Mouse (Mus musculus): Measurements from ENCODE around the gene Zdhhc7.

Gene Zdhhc7

DNA sequence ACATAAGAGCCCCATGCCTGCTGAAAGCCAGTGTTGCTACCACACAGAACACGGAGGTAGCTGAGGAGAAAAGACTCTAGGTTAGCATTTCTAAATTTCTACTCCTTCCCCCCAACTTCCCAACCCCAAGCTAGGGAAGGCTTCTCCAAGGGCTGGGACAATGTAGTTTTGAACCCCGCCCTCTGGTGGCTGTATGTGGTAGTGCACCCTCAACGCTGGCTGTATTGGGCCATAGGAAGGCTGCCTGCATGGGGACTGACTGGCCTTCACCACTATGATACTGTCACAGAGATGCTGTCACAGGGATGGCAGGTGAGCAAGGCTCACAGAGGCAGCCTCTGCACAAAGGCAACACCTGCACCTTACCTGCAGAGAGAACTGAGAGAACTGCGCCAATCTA is 29.6 kb downstream of the Zdhhc7 start:
- DNase-seq (ENCODE audit: low spot score in 2 of 2), result peak in 1 of 2 experiments; percentile 89

DNA sequence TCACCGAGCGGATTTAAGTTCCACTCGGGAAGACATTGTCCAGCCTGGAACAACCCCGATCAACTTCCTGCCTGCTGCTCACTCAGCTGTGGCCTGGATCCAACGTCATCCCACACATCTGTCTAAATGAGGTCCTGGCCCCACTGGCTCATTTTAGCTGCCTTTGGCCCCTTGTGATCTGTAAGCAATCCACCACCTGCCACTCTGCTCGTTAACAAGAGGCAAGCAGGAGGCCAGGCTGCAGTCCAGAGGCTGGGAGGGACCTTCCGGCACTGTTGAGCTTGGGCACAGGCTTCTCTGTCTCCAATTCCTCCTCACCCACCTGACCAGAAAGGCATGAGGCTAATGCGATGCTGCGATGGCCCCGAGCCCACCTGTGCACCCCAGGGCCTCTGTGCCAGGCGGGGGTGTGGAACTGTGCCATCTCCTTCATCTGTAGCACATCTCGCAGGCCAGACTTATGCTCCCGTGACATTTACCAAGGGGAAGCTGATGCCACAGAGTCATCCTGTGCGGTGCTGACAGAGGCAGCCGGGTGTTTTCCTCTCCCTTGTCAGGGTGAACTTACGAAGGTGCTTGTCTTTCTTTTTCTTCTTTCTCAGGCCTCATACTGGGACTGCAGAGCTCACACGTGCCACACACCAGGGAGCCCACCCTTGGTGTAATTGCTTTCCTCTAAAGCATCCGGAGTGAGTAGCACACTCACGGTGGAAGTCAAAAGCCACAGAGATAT is 33.2 kb downstream of the Zdhhc7 start:
- no peak for DNase-seq (ENCODE audit: low spot score in 2 of 2)

DNA sequence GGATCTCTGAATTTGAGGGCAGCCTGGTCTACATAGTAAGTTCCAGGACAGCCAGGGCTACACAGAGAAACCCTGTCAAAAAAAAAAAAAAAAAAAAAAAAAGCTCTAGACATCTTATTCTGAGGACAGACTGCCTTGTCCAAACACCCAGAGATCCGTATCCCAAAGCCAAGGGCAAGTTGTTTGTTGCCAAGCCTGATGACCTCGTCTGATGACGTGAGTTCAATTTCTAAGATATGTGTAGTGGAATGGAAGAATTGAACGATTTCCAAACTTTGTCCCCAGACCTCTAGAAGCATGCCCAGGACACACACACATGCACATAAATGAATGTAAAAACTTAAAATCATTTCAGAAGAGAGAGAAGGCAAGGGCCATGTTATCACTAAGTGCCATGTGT is 35.1 kb downstream of the Zdhhc7 start:
- no peak for DNase-seq (ENCODE audit: low spot score in 2 of 2)

DNA sequence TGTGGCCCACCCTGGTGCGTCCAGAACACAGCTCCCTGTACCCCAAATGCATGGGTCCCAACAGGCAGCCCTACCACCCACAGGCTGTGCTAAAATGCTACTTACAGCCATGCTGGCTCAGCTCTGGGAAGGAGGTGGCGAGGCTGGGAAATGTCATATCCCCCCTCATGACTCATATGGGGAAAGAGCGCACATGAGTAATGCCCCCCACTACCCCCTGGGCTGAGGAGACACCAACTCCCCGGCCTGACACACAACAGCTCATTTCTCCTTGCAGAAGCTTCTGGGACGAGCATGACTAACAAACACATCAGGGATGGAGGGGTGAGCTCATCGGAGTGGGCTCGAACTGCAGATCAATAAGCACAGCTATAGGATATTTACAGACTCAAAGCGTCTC is 35.7 kb downstream of the Zdhhc7 start:
- no peak for DNase-seq (ENCODE audit: low spot score in 2 of 2)

DNA sequence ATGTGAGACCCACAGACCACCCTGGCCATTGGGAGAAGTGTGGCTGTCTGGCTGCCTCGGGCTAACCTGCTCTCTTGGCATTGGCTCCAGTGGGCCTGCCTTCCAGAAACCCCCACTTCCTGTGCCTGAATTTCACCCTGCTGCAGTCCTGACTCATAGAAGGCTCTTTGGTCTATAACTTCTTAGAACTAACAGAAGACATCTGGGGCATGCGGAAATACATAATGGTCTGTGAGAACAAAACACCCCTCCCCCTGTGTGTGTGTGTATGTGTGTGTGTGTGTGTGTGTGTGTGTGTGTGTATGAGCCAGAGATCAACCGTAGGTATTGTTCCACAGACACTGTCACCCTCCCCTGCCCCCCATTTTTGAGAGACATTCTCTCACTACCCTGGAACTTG is 38.0 kb downstream of the Zdhhc7 start:
- no peak for DNase-seq (ENCODE audit: low spot score in 2 of 2)

DNA sequence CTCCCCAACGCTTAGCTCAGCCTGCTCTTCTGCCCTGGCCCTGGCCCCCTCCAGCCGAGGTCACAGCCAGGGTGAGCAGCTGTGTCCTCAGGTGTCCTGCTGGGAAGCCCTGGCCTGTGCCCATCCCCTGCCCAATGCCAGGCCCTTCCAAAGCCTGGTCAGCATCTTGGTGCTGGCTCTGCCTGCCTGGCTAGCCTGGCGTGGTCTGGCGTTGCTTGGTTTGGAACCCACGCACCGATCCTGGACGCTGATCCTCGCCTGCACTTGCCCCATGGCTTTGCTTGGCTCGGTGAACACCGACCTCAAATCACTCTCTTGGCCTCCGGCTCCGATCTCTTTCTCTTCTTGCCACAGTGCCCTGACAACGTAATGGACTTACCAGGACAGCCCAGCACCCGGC is 38.5 kb downstream of the Zdhhc7 start:
- no peak for DNase-seq (ENCODE audit: low spot score in 2 of 2)

DNA sequence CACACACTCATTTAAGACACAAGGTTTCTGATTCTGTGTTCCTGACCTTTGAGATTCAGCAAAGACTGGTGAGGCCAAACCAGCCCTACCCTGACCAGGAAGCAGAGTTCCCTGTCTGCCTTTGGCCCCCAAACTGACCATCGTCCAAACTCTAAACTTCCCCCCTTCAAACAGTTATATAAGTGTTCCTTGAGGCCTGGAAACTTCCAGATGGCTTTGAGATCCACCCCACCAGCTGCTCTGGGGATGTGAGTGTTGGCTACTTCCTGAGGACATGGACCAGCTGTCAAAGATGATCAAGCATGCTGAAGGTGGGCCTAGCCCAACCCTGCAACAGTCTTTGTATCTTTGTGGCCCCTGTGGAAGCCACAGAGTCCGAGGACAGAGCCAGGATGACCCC is 44.2 kb downstream of the Zdhhc7 start:
- no peak for DNase-seq (ENCODE audit: low spot score in 2 of 2)

DNA sequence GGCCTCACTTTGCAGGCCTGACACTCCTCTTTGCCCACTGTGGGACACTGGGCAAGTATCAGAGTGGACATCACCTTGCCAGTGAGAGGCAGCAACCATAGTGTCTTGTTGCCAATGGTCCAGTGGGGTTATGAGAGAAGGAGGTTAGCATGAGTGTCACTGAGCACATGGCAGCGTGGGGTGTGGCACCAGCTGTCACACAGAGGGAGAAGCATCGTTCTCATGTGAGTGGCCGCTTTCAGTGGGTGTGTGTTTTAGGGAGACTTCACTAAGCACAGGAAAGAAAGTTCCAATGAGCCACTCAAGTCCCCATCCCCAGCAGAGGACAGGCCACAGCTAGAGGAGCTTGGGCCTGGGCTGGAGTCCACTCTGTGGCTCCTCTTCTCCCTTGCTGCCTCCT is 46.4 kb downstream of the Zdhhc7 start:
- no peak for DNase-seq (ENCODE audit: low spot score in 2 of 2)

DNA sequence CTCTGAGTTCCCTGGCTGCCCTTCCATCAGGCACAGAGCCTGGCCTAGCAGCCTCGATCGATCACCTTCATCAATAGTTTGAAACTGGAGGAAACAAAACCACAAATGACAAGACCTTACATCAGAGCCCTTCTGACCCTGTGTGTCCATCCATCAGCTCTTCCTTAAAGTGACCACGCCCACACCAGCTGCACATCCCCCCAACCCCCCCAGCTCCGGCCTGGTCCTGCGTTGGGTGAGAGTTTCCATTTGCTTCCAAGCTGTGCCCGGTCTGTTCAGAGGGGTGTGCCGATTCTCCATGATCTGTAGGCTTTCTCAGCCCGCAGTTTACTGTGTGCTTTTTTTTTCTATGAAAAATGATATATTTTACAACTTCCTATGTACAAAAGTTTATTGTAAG is 49.0 kb downstream of the Zdhhc7 start:
- no peak for DNase-seq (ENCODE audit: low spot score in 2 of 2)

DNA sequence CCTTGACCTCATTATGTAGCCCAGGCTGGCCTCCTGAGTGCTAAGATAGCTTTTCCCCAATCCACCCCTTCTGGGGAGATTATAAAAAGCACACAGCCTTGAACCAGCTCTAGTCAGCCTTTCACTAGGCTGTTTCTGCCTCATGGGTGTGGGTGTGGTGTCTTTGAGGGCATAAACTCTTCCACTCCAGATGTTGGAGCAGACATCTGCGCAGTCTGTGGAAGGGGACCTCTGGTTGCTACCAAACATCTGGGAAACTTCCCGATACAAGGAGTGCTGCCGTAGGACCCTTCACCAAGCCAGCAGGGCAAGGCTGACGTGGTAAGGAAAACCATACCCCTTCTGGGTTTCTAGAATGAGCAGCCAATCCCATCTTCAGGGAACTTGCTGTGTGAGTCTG is 49.4 kb downstream of the Zdhhc7 start:
- DNase-seq (ENCODE audit: low spot score in 2 of 2), result no peak

DNA sequence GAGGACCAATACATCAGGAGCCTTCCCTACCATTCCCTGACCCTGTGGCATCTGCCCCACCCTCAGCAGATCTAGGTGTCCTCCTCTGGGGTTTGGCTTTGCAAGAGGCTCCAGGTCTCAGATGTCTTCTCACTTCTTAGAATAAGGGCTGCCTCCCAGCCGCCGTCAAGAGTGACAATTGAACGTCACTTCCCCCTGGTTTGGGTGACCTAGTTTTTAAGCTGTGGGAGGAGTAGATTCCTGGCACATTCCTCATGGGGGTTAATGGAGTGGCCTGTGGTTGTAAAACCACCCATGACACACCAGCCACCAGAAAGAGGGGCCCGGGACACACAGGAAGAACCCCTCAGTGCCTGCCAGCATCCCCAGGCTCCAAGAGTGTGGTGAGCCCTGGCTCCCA is 50.3 kb downstream of the Zdhhc7 start:
- no peak for DNase-seq (ENCODE audit: low spot score in 2 of 2)

DNA sequence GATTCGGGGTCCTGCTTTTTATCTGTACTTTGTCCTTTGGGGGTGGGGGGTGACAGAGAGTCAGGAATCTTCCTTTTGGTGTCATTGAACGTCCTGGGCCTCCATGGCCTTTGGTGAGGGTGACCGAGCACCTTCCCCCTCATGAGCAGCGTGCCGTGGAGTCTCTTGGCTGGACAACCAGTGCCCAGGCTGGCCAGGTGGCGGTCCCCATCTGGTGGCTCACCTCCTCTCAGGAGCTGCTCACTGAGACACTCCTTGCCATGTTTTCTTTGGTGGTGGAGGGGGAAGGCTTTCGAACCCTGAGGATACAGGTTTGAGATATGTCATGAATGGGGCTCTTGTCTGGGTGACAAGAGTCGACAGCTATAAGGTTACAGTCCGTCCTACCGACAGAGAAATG is 50.9 kb downstream of the Zdhhc7 start:
- DNase-seq (ENCODE audit: low spot score in 2 of 2), result no peak

DNA sequence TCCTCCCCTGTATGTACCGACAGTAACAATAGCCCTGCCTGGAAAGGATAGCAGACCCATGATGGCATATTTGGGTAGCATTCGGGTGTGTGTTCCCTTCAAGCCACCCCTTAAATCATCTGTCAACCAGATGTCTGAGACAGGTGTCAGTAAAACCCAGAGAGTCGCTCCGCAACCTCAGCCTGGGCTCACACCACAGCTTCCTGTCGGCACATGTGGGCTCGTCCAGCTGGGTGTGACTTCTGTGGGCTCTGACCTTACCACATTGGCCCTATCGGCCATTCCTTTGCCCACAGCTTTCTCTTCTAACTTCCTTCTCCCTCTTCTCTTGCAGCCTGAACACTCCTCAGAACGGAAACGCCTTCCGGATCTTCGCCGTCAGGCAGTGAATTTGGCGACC is 51.3 kb downstream of the Zdhhc7 start:
- DNase-seq (ENCODE audit: low spot score in 2 of 2), result no peak

DNA sequence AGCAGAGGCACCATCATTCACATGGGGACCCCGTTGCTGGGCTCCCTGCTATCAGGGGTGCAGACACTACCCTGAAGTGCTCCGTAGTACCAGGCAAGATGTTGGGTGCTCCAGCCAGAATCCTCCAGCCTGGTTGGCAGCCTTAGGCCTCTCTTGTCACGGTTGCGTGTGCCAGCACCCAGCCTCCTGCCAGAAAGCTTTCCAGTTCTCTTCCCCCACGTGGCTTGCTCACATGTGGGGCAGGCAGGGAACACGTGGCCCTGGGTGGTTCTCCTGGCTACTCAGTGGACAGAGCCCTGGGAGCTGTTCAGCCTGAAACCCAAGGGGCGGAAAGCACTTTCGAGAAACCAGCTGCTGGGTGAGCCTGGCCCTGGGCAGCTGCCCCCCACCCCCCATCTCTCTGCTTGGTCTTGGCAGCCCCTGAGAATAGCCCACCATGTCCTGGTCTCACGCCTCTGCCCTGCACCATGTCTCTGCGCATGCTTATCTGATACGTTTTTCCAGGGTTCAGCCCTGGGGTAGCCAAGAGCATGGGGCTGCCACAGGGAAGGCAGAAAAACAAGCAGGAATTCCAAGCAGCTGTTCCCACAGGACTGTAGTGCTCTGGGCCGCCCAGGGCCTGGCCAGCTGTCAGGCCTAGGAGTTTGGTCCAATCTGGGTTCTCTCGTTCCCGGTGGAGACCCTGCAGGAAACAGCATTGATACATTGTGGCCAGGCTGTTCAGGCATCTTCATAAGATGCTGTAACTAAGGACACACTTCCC is 54.8 kb downstream of the Zdhhc7 start:
- DNase-seq (ENCODE audit: low spot score in 2 of 2), result peak; percentile 68 to 93

DNA sequence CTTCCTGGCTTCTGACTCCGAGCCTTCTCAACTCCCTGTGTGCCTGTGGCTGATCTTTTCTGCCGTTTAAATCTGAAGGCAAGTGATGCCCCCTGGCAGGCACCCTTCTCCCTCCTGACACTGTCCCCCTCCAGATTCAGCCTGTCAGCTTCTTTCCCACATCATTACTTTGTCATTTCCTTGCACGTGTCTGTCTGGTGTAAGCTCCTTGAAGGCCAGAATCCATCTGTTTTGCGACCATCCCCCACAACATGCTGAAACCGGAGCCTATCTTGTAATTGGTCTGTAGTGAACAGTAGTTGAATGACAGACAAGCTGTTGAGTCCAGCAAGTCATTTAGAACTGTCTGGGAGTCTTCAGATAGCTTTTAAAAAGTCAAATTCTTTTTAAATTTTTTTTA is 55.8 kb downstream of the Zdhhc7 start:
- DNase-seq (ENCODE audit: low spot score in 2 of 2), result no peak

DNA sequence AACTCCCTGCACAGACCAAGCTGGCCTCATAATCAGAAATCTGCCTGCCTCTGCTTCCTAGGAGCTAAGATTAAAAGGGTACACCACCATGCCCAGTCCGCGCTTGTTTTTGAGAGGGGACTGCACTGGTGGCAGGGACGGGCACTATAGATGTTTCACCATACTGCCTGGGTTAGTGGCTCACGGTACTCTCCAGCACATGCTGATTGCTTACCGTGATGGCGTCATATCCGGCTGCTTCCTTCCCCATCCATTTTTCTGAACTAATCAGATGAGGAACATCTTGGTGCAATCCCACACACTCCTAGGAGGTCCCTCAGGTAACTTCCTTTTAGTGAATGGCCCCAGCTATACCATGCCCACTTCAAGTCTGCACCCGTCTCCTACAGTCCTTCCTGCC is 56.4 kb downstream of the Zdhhc7 start:
- no peak for DNase-seq (ENCODE audit: low spot score in 2 of 2)

DNA sequence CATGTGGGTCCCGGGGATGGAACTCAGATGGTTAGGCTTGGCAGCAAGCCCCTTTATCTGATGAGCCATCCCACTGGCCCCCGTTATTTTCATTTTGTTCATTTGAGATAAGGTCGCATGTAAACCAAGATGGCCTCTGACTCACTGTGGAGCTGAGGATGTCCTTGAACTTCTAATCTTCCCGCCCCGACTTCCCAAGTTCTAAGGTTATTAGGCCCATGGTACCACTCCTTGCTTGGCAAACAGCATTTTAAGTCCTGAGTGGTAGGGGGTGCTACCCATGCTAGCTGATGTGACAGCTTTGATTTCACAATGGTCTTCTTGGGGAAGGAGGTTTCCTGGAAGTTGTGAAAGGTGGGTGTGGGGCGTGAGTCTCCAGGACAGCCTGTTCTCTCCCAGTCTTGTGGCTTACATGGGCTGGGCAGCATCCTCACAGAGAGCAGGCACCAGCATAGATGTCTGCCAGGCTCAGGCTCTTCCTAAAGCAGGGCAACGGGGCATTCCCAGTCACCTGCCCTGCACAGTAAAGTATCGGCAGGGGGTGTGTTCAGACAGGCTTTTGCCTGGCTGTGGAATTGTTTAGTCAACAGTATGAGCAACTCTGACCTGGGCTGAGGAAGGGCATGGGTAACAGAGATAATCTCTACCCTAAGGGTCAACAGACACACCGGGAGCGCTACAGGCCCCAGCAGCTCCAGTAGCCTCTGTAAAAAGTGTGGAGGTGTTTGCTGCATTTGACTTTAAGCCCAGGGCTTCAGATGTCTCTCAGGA is 58.6 kb downstream of the Zdhhc7 start:
- DNase-seq (ENCODE audit: low spot score in 2 of 2), result no peak

DNA sequence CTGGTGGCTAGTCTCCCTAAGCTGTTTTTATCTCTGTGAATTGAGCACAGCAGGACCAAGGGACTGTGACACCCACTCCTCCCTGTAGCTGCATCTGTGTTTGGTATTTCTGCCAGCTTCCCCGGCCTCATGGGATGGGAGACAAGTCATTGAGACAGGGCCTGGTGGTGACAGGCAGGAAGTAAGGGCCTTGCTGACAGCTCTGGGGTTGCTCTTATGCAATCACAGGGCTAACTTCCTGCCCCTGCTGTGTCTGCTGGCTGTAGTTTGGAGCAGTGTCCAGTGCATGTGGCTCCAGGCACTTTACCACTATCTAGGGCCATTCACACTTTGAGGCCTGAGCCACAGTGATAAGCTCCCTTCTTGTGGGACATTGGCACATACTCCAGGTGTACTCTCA is 60.4 kb downstream of the Zdhhc7 start:
- DNase-seq (ENCODE audit: low spot score in 2 of 2), result peak; percentile 40 to 52

DNA sequence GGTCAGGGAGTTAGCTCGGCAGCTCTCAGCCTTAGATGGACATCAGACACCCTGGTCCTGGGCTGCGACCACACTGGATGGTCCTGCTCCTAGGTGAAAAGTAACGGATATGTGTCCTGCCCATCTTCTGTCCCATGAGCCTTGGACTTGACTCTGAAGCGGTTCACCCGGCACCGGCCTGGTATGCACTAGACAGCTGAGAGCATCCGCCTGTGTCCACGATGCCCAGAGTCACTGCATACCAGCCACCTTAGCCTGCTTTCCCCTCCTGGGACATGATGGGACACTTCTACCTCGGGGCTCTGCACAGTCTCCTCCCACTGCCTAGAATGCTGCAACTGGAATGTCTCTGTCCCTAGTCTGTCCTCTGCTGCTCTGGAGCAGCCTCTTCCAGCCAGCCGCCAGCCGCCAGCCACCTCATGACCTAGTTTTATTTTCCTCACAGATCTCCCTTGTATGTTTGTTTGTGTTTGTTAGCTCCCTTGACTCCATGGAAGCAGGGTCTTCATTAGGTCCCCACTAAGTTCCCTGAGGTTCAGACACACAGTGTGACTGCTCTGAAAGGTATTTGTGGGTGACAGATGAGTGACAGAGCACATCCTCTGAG is 61.9 kb downstream of the Zdhhc7 start:
- DNase-seq (ENCODE audit: low spot score in 2 of 2), result no peak

DNA sequence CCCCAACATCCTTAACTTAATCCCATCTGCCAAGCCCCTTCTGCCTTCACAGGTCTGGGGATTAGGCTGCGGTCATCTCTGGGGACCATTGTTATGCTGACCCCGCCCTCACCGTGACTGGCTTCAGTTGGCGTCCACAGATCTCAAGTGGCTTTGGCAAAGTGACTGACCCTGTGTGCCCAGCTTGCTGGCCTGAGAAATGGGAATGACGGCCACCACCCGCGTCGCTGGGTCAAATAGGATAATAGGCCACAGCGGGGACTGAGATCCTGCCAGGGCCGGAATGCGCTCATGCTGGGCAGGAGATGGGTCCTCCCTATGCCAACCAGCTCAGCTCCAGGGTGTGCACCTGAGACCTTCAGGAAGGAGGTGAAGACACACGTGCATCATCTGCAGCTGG is 62.5 kb downstream of the Zdhhc7 start:
- DNase-seq (ENCODE audit: low spot score in 2 of 2), result no peak

DNA sequence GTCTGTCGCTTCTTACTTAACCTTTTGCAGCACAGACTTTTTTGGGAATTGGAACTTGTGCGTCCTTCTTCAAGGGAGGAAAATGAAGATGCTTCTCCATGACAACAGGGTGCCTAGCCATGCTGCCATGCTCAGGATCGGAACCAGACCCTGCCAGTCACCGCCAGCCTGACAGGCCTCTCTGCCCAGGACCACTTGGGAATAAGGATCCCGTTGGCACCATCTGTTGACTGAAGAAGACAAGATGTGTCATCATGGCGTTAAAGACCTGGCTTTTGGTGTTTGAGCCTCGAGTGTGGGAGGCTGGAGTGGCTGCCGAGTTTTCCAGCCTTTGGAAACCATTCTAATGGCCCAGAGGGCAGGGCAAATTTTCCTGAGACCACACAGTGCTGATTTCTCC is 63.7 kb downstream of the Zdhhc7 start:
- no peak for DNase-seq (ENCODE audit: low spot score in 2 of 2)

DNA sequence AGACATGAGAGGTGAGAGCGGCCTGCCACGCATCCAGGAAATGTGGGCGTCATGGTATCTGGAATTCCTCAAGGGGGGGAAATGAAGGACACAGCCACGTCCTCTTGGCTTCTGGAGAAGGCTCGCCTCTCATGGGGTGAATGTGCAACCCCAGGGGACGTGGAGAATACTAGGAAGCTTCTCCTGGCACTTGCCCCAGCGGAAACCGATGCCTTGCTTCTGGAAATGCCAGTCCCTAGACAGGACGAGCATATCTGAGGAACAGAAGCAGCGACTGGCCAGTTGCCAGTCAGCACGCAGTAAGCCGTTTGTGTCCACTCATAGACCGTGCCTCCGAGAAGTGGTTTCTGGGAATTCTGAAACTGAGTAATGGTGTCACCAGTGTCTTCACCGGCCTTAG is 64.1 kb downstream of the Zdhhc7 start:
- no peak for DNase-seq (ENCODE audit: low spot score in 2 of 2)

All from left cerebral cortex, adult 9 months (tissue).